Comparison of ENCODE assay signal across 11 mouse cellular contexts in the genomic region with DNA sequence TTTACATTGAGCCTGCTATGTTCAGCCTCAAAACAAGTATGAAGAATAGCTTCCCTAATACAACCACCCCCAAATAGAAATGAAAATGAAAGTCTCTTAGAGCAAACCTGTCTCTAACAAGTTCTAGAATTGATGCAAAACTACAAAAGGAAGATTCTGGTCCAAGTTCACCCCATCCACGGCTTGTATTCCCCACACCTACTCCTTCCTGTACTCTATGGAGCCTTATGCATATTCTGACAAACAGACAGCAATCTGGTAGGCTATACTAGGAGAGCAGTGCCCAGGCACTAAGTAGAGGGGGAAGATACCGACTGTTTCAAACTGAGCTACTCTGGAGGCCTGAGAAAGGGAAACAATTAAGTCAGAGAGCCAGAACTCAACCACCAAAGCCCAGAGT. TPM values are rescaled to one million over a fixed set of nuclear protein-coding genes. Genes with fewer than 3 reads are reported as not detected.
DNase-seq lines count a peak whose midpoint lies in the region; ATAC-seq and TF ChIP-seq lines count a peak whose summit lies in the region.
"Had no signal": no experiment of that assay in that cellular context is flagged by ENCODE, and none has a peak within 500 bp of the region (broad histone marks: within the 10 kb centered on the region; RNA-seq: fewer than 3 reads in every experiment).

No protein-coding gene starts in this region.

- no peaks in the 10 kb centered on the region; the same call in 1 of the 2 replicates for H3K36me3 ChIP-seq in kidney, adult 2 months (ENCODE audit: control insufficient read depth, insufficient read depth, low read length)
- peaks cover 3% of the 10 kb centered on the region; the same call in 1 of the 2 replicates for H3K36me3 ChIP-seq in neural tube, embryonic 13.5 days
- H3K36me3 ChIP-seq in hindbrain, embryonic 16.5 days (ENCODE audit: control insufficient read depth, insufficient read depth, low read length) = peaks cover 2% of the 10 kb centered on the region; the same call in 1 of the 2 replicates
- no peaks in the 10 kb centered on the region for H3K36me3 ChIP-seq in splenic B cell, adult 2 months (ENCODE audit: control insufficient read depth, insufficient read depth, low read length, poor library complexity, severe bottlenecking)

- no peak for DNase-seq in kidney, adult 2 months
- DNase-seq in kidney, postnatal 25 days = no peak
- DNase-seq in neural tube, embryonic 10.5 days (ENCODE audit: extremely low spot score, low spot score) = no peak
- DNase-seq in splenic B cell, adult 2 months (ENCODE audit: low read depth, low spot score) = peak; percentile 26
- DNase-seq in adrenal gland, adult 2 months = no peak
- DNase-seq: cerebellum, postnatal 25 days; lung, adult 18-20 months had no signal

- peaks cover 38% of the 10 kb centered on the region for H3K4me1 ChIP-seq in kidney, adult 2 months (ENCODE audit: control insufficient read depth, insufficient read depth, low read length)
- H3K4me1 ChIP-seq in neural tube, embryonic 13.5 days (replicated peaks) = peaks cover 20% of the 10 kb centered on the region
- peaks cover 18% of the 10 kb centered on the region for H3K4me1 ChIP-seq in hindbrain, embryonic 16.5 days (ENCODE audit: control insufficient read depth, insufficient read depth, low read depth, low read length)

- H3K9me3 ChIP-seq in neural tube, embryonic 13.5 days = 0 out of 2 replicates have a peak, but pooled peaks cover 6% of the 10 kb centered on the region
- no peaks in the 10 kb centered on the region for H3K9me3 ChIP-seq in hindbrain, embryonic 16.5 days (ENCODE audit: control insufficient read depth, low read length)

- 29% methylated on average over 2 of the region's 2 CpGs for WGBS in kidney, adult 2 months
- 42% methylated on average over 2 of the region's 2 CpGs for WGBS in neural tube, embryonic 13.5 days
- WGBS in hindbrain, embryonic 16.5 days = 45% methylated on average over 2 of the region's 2 CpGs

- H3K27ac ChIP-seq in kidney, adult 2 months (ENCODE audit: insufficient read depth, low read depth, low read length) = peak overlapping the region; percentile 84
- H3K27ac ChIP-seq in neural tube, embryonic 13.5 days (replicated peaks) = peak overlapping the region; percentile 52; the same call in 1 of the 2 replicates
- no peak overlapping the region; the same call in 1 of the 2 replicates for H3K27ac ChIP-seq in hindbrain, embryonic 16.5 days (ENCODE audit: low read depth, low read length)
- H3K27ac ChIP-seq: embryonic facial prominence, embryonic 13.5 days had no signal

- no peak for ATAC-seq in neural tube, embryonic 13.5 days (ENCODE audit: low read depth)
- 0 out of 2 replicates have a peak, but pooled peaks have one; percentile 40 for ATAC-seq in hindbrain, embryonic 16.5 days
- ATAC-seq: intestine, embryonic 16.5 days had no signal

- TF ChIP-seq POLR2A in kidney, adult 2 months (IDR thresholded peaks at IDR 0.05; ENCODE audit: low read depth, low read length) = no peak

- no peak for TF ChIP-seq CTCF in kidney, adult 2 months (conservative IDR thresholded peaks at IDR 0.05; ENCODE audit: insufficient read depth, insufficient read length, low read depth, low read length)

- no peak overlapping the region for H3K4me3 ChIP-seq in kidney, adult 2 months (ENCODE audit: insufficient read depth, low read depth, low read length)
- no peak overlapping the region for H3K4me3 ChIP-seq in neural tube, embryonic 13.5 days
- no peak overlapping the region for H3K4me3 ChIP-seq in hindbrain, embryonic 16.5 days (ENCODE audit: low read length)
- H3K4me3 ChIP-seq: embryonic facial prominence, embryonic 13.5 days had no signal

- no peak overlapping the region for H3K4me2 ChIP-seq in neural tube, embryonic 13.5 days
- no peak overlapping the region for H3K4me2 ChIP-seq in hindbrain, embryonic 16.5 days (ENCODE audit: low read length)
- H3K4me2 ChIP-seq: embryonic facial prominence, embryonic 13.5 days had no signal

- no peaks in the 10 kb centered on the region for H3K27me3 ChIP-seq in kidney, adult 2 months (replicated peaks; ENCODE audit: control insufficient read depth, insufficient read depth, low read length)
- no peaks in the 10 kb centered on the region for H3K27me3 ChIP-seq in neural tube, embryonic 13.5 days
- no peaks in the 10 kb centered on the region for H3K27me3 ChIP-seq in hindbrain, embryonic 16.5 days (replicated peaks; ENCODE audit: control insufficient read depth, insufficient read depth, low read length)
- no peaks in the 10 kb centered on the region for H3K27me3 ChIP-seq in splenic B cell, adult 2 months (ENCODE audit: control insufficient read depth, insufficient read depth, low read length, poor library complexity, severe bottlenecking)
- H3K27me3 ChIP-seq: embryonic facial prominence, embryonic 13.5 days had no signal

- H3K9ac ChIP-seq in neural tube, embryonic 13.5 days = no peak overlapping the region
- H3K9ac ChIP-seq in hindbrain, embryonic 16.5 days (ENCODE audit: low read depth, low read length) = no peak overlapping the region
- H3K9ac ChIP-seq: embryonic facial prominence, embryonic 13.5 days had no signal

RNA-seq across cellular contexts. Expression of a gene that starts 23.6 kb away (rescaled TPM):
- polyA plus RNA-seq in kidney, adult 2 months (2012; rRNA removed) = 31.2 and 35.6 TPM in 2 replicates
- polyA plus RNA-seq in neural tube, embryonic 13.5 days (2015; fragmentation: Nextera tagmentation; extraction: Ambion mirVana) = 54.8 and 65.5 TPM in 2 replicates
- 40.3 and 50.8 TPM in 2 replicates for polyA plus RNA-seq in hindbrain, embryonic 16.5 days (2015; fragmentation: Nextera tagmentation; extraction: Ambion mirVana)
- total RNA-seq in adrenal gland, adult 2 months (2021) = 10 to 100 TPM; 59.9 to 61.0 TPM
- polyA plus RNA-seq in adrenal gland, adult 2 months (2012; rRNA removed) = 20.6 and 20.9 TPM in 2 replicates
